Mouse (Mus musculus) MN1 (cell line): ENCODE measurements around the gene Rab3gap2.
A peak's percentile ranks its signal among the peaks of the same experiment; 100 is the strongest.

Experiments used
- DNase-seq: peaks from one replicate; pipeline ENCODE4 v3.0.0-alpha.2; 2016; ENCODE audit warnings: low spot score

The Rab3gap2 gene

DNA sequence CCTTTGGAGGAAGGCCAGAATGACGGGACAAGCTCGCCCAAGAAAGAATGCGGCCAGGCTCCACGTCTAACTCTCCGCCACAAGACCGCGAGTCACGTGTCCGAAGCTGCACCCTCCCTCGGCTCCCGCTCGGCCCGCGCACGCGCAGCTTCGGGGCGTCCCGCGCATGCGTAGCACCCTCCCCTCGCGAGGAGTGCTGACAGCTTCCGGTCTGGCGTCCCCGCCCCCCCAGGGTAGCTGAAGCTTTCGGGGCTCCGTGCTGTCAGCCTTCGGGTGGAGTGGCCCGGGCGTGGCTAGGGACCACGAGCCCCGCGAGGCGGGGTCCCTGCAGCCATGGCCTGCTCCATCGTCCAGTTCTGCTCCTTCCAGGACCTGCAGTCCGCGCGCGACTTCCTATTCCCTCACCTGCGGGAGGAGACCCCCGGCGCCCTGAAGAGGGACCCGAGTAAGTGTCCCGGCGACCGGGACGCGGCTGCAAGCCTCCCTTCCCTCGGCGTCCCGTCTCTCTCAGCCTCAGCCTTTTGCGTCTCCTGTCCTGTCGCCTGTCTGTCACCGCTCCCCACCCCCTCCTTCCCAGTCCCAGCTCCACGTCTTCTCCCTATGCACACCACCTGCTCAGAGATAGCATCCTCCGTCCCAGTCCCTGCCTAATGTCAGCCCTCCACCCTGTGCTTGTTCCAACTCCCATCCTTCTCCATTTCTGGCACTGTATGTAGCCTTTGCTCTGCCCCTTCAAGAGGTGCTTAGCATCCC is at the start of gene Rab3gap2:
Rab3gap2 (plus strand) TSS at position 209 of the 753 bp plus-strand sequence.
- DNase-seq, result peak; percentile 98

DNA sequence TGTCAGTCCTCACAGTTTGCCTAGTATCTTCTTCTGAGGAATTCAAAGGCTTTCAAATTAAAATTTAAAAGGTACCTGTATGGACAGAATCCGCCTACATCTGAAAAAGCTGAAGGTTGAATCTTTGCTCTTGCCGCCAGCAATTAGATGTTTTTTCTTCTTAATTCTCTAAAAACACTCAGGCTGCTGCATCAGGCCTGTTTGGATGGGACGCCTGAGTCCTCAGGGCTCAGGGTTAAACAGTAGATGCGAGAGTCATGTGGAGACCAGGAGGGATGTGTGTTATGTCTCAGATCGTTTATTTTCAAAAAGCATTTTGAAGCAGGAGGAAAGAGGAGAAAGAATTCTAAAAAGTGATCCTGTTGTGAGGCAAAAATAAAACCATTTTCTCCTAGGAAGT is 30.3 kb upstream of the Rab3gap2 start:
- DNase-seq, result no peak

DNA sequence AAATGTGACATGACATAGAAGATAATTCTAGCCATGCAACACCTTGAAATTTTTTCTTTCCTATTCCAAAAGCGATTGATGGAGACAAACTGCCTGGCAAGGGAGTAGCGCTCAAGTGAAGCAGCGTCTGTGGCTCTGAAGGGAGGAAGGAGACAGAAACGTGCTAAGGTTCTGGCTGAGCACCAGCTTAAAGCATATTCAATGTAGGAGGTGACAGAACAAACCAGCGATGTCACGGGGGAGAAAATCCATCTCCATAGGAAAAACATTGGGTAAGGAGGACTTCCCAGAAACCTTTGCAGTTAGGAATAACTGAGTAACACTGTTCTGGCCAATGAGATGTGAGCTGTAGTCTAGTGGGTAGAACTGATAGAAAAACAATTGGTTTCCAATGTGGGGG is 26.1 kb upstream of the Rab3gap2 start:
- DNase-seq, result no peak

DNA sequence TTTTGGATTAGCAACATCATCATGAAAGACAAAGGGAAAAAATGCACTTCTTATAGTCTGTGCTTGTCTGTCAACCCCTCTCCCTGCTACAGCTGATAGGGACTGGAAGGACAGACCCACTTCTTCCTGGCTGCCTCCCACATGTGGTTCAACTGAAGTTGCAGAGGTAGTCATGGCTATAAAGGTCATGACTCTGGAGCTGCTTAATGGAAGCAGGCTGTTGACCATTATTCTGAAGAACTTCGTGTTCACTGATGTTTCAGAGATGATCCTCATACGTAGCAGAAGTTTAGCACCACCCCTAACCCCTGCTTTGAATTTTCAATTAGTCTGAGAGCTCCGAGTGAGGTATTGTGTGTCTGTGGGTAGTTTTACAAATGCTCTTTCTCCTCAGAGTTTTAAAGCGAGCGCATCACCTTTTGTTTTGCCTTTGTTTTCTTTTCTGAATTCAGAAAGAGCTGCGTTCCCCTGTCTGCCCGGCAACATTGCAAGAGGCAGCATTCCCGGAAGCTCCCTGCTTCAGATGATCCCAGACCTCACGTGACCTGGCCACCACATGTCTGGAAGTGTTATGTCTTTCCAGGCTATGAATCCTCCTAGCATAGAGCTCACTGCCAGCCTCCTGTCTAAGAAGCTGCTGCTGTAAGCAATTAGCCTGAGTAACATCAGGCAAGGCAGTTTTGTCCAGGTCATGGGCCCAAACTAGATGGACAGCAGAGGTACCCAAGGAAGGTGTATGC is 20.2 kb upstream of the Rab3gap2 start:
- DNase-seq, result peak; percentile 42

DNA sequence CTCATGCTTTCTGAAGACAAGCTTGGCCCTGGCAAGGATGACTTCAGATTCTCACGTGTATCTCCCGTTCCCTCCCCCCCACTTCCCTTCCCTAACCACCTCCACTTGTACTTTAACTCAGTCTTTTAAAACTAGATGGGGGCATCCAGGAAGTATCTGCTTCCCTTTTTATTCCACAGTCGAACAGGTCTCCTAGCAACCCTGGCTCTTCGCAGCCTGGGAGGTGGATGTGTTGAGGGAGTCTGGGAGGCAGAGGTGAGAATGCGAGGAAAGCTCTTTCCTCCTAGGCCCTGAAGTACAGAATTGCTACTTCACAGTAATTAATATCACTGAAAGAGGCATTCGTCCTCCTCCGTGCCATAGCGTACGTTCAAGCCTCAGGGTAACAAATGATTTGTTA is 18.4 kb upstream of the Rab3gap2 start:
- DNase-seq, result no peak

DNA sequence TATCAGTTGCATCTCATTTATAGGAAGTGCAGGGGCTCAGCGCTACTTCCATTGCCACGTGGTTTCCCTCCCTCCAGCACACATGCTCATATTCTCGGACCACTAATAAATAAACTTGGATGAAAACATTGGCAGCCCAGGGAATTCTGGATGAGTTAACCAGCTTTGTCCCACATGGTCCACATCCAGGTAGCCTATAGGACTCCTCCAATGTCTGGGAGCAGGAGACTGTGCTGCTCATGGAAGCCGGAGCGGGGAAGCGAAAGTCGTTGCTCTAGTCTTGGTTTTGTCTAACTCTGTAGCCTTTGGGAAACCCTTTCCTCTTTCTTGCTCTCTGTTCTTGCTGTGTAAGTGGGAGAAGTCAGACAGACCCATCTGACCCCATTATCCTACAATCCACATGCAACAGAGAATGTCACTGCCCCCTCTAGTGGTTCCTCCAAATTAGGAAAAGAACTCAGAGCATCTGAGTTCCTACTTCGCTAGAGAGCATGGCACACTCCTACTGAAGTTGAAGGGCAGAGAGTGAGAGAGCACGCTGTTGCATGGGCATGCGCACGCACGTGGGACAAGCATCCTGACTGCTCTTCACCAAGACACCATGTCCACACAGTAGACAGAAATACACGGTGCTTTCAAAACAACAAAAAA is 16.7 kb upstream of the Rab3gap2 start:
- DNase-seq, result peak; percentile 20

DNA sequence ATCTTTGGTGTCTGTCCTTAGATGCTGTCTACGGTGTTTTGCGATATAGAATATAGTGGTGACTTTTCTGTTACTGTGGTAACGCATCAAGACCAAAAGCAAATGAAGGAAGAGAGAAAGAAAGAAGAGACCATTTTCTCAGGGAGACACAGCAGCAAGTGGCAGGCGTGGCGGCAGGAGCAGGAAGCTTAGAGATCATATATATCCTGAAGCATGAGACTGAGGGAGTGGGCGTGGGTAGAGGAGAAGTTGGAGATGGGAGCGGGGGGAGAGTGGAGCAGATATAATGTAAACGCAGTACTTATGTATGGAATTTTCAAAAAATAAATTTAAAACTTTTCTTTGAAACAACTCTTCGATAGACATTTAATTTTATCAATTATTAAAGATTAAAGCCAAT is 14.0 kb upstream of the Rab3gap2 start:
- DNase-seq, result no peak

DNA sequence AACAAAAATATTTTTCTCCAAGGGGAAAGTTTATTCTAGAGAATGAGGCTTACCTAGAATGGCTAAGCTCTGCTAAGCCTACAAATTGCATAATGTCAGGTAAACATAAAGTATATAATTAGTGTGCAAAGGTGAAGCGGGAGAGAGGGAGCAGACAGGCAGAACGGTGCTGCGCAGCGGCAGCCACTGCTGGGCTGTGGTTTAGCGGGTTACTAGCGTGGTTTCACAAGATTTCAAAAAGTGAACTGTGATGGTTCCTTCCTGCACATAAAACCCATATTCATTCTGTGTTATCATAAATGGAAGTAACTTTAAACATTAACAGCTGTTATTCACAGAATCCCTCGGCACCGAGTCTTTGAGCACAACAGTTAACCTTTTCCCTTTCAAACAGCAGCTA is 11.8 kb upstream of the Rab3gap2 start:
- no peak for DNase-seq

DNA sequence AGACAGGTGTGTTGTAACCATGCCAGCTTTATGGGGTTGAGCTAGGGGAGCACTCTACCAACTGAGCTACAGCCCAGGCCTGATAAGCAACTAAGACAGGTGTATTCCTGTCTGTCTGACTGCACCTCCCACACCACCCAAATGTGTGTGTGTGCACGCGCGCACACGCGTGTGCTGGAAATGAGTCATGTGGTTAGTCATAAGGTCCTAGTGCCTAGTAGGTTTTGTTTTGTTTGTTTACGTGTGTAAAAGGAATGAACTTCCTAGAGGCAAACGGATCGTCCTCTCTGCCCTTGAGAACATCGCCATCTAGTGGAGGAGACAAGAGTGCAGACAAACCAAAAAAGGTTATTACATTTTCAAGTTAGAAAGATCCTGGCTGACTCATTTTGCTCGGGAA is 10.4 kb upstream of the Rab3gap2 start:
- DNase-seq, result peak; percentile 63

DNA sequence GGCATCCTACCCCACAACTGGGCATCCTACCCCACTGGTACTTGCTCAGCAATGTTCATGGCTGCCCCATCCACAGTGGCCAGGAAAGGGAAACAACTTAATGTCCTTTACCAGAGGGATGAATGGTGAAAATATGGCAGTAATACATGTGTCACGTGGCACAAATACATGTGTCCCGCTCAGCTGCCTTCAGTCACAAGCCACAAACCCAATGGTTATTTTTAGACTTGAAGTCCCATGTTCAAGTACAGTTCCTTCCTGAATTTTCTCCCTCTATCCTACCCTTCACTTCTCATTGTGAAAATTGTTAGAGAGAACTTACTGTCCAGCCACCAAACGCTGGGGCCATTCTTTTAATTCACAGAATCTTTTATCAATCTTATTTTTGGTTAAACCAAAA is 7.6 kb upstream of the Rab3gap2 start:
- DNase-seq, result no peak

DNA sequence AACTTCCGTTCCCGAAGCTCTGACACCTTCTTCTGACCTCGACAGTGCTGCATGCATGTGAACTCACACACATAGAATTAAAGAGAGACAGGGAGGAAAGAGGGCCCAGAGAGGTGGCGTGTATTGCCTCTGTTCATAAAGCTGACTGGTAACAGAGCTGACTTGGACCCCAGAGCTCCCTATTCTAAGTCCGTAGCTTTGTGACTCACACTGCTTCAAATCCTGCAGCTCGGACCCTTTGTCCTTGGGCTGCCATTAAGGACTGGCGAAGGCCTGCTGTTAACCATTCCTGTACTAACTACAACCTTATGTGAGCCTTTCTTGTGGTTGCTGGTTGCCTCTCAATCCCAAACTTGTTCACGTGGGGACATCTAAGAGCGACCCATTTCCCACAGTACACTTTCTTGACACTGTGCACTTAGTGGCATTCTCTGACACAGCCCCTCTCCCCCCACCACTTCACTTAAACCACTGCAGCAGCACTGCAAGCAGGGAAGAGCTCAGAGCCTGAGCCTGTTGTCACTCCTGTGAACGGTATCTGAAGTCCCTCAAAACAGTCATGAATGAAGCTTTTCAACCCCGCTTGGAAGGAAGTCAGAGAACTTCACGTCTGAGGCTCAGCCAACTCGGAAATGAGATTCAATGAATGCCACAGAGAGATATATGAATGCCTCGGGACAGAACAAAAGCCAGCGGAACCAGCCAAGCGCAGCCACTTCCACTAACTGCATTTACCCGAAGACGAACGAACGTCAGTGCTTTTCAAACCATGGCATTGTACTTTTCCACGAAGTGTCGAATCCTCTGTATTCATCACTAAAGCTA is 3.1 kb upstream of the Rab3gap2 start:
- DNase-seq, result no peak

DNA sequence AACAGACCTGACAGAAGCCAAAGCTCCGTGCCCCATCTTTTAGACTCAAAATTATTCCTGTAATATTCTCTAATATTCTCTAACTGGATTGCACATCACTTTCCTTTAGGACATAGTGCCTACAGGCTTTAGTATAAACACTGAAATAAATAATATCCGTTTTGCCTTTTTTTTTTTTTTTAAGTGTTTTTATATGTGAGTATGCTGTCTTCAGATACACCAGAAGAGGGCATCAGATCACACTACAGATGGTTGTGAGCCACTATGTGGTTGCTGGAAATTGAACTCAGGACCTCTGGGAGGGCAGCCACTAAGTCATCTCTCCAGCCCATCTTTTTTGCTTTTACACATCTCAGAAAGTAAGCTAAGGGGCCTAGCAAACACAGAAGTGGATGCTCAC is 1.9 kb upstream of the Rab3gap2 start:
- no peak for DNase-seq

DNA sequence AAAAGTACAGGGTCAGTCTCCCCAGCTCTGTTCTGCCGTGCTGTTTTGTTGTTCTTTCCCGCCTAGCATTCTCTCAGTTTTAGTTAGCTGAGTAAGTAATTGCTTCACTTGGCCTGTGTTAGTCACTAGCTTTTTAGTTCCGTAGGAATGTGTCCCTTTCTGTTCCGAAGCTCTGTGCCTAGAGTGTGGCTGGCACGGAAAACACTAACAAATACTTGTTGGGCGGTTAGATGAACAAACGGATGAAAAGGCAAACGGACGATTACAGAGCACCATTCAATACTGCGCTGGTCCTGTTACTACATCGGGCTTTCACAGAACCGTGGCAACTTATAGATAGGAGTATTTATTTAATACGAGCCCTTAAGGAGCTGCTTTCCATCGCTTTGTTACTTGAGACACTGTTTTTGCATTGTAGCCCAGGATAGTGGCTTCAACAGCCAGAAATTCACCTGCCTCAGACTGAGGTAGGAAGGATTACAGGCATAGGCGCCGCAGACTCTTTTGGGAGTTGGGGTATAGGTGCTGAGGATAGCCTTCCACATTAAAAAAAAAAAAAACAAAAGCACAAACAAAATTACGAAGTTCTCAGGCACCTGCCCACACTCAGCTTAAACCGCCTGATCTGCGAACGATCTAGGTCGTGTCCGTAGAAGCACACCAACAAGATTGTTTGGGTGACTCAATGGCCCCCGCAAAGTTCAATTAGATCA is 565 bp upstream of the Rab3gap2 start:
- no peak for DNase-seq

DNA sequence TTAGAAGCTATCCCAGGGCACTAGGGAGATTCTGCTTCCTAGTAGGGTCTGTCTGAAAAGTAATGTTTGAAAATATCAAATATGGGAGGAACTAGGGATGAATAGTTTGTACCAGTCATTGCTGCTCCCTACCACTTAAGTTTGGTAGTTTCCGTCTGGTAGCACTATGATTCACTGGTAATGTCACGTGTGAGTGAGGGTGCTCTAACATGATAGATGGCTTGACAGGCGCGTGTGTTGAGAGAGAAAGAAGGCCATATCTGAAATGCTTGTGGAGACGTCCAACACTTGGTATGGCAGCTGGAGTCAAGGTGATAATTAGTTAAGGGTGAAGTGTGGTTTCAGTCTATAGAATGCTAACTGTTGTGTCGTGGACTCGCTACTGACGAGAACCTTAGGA is 1.2 kb downstream of the Rab3gap2 start:
- no peak for DNase-seq

DNA sequence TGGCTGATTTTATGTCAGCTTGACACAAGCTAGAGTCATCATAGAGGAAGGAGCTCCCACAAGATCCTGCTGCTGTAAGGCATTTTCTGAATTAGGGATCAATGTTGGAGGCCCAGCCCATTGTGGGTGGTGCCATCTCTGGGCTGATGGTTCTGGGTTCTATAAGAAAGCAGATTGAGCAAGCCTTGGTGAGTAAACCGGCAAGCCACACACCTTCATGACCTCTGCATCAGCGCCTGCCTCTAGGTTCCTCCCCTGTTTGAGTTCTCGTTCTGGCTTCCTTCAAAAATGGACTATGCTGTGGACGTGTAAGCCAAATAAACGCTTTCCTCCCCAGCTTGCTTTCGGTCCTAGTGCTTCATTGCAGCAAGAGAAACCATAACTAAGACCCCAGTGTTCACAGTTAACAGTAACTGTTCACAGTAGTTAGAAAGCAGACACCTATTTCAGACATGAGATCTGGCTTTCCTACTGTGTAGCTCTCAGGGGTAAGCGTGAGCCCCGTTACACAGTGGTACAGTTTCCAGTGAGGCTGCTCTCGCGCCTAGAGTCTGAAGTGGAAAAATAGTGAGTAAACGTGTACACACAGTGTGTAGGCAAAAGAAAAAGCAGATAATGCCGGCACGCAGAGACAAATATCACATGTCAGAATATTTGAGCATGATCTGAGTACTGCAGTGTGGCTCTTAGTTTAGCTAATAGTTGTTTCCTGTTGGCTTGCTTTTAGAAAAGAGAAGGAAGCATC is 4.1 kb downstream of the Rab3gap2 start:
- DNase-seq, result no peak

DNA sequence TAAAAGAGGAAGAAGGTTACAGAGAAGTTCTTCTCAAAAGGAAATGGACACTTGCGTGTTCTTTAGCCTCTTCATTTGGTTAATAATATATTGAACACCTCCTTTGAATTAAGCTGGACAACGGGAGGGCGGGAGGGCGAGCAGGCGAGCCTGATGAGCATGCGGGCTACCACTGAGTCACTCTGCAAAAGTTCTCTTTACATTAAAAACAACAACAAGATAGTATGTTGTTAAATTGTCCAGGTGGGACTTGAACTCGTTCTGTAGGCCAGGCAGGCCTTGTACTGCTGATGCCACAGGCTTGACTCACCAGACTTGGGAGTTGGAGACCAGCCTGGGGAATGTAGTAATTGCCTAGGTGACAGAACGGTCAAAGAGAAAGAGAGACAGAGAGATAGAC is 4.8 kb downstream of the Rab3gap2 start:
- no peak for DNase-seq

DNA sequence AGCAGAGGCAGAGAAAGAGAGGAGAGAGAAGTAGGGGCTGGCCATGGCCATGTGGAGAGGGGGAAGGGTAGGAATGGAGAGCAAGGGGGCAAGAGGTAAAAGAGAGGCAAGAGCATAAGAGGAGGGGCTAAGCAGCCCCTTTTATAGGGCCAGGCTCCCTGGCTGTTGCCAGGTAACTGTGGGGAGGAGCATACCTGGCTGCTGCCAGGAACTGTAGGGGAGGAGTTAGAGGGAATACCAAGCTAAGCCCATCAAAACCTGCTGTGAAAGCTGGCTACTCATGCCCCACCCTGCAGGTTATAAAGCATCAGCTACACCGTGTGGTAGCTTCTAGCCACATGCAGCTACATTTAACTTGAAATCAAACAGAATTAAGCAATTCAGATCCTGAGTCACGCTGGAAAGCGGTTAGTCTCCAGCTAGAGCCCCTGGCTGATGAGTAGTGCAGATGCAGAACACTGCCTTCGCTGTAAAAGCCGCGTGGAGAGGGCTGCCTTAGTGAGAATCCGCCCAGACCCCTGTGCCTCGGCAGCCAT is 5.8 kb downstream of the Rab3gap2 start:
- DNase-seq, result no peak

DNA sequence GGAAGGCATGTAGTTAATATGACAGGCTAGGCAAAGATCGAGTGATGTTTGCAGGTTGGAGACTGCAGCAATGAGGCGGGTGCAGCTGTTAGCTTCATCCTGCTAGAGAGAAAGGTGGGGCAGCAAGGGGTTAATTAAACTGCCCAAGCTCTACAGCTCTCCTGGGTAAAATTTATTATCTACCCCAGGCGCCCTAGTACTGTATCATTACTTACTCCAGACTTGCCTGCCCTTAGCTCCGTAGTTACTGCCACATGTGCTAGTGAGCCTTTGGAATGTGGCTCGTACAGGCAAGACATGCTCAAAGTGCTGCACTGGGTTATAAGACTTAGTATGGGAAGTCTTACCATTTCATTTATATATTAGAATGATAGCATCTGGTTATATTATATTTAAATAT is 12.4 kb downstream of the Rab3gap2 start:
- DNase-seq, result no peak

DNA sequence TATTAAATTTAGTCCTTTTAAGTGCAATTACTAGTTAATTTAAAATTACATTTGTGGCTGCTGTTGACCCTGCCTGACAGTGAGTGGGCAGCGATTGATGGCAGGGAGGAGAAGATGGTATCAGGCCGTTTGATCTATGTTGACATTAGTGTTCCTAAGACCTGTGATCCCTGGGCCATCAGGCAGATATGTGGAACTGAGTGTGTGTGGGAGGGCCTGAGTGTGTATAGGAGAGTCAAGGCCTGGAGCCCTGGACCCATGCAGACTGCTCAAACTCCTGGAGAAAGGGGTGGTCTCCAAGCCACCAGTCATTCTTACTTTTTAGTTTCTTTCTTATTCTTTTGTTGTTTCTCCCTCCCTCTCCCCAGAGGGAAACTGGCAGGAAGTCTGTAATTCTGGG is 12.8 kb downstream of the Rab3gap2 start:
- DNase-seq, result no peak

DNA sequence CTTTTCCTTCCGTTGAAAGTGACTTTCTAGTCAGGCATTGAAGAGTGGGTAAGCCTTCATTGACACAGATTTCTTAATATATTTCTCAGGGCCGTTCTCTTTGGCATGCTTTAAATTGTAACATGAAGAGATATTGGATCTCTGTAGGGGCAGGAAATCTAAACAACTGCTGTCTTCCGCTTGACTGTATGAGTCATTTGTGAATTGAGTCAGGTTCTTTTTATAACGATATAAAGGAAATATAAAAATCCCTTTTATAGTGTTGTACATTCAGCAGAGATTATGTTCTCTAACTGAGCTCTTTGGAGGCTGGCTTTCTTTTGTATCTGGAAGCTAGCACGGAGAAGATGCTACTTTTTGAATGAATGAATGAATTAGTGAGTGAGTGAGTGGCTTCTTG is 14.0 kb downstream of the Rab3gap2 start:
- no peak for DNase-seq

DNA sequence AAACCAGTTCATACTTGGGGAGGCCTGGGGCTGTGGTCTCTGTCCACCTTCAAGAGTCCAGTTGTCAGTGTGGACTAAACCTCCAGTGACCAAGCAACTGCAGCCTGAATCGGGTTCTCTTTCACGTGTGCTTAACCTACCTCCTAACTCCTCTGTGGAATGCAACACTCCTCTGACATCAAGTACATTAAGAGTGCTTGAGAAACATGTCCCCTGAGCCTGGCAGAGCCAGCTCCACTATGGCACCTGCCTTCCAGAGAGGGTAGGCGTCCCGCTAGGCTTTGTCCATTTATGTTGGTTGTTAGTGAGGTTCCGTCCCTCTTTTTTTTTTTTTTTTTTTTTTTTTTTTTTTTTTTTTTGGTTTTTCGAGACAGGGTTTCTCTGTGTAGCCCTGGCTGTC is 23.0 kb downstream of the Rab3gap2 start:
- no peak for DNase-seq
